Mouse (Mus musculus) R1 (cell line): ENCODE measurements around the gene Nup62.
A peak's percentile ranks its signal among the peaks of the same experiment; 100 is the strongest.

Source experiments
- DNase-seq: peaks from one replicate; pipeline ENCODE4 v3.0.0-alpha.2; 2018; ENCODE audit warnings: low read depth, low spot score

The Nup62 gene

DNA sequence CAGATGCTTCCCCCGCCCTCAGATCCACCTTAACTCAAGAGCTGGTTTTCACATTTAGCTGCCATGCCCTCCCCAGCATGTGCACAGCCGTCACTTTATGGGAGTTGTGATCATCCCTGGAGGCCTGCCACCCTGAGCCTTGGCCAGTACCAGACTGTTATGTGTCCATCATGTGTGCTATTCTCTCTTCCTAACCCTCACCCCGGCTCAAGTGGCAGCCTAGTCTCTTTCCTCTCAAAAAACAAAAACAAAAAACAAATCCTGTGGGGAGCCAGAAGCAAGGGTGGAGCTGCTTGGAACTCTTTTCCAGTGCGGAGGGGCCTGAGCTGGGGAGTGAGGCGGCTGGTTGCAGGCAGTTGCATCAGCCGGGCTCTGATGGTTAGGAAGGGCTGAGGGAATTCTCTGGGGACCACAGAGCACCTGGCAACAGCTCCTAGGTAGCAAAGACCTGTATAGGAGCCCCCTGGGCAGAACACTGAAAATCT lies 2.9 kb downstream of the Nup62 start:
- DNase-seq, result peak; percentile 55

DNA sequence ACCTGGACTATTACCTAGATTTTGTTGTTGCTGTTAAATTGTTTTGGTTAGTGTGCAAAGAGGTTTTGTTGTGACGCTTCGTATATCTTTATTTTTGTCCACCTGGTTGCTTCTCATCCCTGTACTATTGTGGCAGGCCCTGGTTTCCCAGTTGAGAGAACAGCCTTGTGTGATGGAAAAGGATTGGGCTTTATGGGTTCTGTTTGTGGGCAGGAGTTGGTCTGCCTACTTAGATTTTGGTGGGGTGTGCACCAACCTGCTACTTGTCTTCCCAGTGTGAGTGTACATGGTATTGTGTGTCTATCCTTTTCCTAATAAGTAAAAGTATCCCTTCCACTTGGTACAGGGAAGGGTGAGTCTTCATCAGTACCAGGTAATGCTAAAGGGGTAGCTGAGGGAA lies 3.5 kb downstream of the Nup62 start:
- no peak for DNase-seq

DNA sequence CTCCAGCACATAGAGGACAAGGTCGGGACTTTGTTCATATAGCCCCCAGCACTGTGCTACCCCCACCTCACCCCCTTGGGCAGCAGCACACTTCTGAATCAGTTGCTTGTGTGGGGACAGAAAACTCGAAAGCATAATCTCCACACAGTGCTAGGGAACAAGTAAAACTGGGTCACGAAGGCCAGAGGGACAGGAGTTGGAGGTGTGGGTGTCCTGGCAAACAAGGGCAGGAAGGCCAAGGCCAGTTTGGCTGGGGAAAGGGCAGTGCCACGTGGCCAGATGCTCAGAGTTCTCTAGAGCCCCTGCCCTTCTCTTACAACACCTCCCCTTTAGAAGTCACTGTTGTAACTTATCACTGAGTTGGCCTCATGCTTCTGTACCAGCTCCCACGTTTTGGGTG lies 4.0 kb downstream of the Nup62 start:
- DNase-seq, result no peak

DNA sequence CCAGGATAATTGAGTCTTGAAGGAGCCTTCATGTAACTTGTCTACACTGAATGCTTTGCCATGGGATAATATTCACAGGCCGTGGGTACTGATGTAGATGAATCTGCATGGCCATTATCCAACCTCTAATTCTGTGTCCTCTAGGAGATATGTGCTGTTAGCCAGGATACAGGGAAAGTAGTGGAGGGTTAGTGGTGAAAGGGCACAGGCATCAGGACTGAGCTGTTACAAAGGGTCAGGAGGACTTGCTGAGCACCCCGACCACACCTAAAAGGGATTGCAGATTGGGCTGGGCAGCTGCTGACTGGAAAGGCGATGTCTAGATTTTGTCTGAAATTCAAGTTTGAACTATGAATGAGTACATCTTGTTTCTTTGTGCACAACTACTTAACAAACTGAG lies 4.6 kb downstream of the Nup62 start:
- DNase-seq, result no peak

DNA sequence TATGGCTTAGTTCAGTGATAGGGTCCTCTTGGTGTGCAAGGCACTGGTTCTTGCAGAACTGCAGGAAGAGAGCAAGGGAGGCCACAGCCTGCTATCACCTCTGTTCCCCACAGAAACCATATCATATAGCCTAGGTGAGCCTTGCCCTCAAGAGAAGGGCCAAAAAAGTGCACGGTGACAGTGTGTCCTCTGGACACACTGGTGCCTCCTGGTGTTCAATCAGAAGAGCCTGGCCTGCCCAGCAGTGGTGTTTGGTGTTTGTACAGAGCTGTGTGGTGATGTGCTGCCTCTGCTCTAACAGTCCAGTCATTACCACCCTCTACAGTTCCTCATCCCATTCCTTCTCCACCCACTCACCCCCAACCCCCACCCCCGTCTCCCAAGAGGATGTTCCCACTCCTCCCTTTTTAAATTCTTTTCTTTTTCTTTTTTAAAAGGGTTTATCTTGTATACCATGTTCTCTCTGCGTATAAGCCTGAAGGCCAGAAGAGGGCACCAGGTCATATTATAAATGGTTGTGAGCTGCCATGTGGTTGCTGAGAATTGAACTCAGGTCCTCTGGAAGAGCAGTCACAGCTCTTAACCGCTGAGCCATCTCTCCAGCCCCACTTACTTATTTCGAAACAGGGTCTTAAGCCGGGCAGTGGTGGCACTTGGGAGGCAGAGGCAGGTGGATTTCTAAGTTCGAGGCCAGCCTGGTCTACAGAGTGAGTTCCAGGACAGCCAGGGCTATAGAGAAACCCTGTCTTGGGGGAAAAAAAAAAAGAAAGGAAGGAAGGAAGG lies 6.0 kb downstream of the Nup62 start:
- DNase-seq, result no peak

DNA sequence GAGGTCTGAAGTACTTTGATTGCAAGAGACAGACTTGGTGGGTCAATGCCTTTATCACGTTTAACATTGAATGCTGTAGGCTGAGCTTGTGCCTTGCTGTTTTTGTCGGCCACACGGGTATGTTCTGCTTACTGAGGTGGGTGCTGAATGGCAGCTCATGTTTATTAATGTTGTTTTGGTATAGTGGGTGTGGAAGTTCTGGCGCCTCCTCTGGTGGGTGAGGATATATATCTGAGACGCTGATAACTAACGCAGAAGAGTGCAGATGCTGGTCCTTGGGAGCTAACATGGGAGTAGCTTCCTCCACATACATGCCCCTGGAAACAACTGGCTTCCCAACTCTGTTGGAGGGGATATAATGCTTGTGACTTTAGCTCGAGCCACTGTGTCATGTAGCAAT lies 7.5 kb downstream of the Nup62 start:
- no peak for DNase-seq

DNA sequence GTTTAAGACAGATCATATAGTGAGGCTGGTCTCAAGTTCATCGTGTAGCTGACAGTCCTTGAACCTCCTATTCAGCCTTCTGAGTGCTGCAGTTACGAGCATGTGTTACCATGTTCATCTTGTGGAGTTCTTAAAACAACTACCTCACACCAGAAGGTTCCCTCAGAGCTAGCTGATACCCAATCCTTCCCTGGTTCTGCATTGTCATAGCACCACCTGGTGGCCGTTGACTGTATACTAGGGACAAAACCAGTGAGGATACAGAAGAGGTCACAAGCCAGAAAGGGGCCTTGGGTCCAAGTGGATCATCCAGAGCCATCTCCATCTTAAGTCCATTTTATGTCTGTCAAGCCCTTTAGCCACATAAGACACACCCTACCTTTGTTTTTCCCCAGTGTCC lies 9.0 kb downstream of the Nup62 start:
- peak; percentile 81 for DNase-seq

DNA sequence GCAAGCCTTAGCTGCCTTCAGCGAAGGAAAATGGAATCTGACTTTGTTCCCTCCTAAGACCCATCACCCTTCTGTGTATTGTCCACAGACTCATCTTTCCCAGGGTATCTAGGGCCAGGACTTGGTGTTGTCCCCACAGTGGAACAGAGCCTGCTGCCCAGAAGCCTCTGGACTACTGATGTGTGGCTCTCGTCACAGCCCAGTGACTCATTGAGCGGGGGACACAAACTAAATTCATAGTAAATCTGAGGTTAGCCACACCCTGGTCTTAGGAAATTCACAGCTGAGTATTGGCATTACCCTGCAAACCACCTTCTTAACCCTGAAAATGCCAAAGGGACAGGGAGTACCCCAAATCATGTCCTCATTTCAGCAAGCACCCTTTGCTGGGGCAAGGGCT lies 10.9 kb downstream of the Nup62 start:
- no peak for DNase-seq

DNA sequence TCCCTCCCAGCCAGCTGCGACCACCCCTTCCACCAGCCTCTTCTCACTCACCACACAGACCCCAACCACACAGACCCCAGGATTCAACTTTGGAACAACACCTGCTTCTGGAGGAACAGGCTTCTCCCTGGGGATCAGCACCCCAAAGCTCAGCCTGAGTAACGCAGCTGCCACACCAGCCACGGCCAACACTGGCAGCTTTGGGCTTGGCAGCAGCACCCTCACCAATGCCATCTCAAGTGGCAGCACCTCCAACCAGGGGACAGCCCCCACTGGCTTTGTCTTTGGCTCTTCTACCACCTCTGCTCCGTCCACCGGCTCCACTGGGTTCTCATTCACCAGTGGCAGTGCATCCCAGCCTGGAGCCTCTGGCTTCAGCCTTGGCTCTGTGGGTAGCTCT lies 12.8 kb downstream of the Nup62 start:
- no peak for DNase-seq

DNA sequence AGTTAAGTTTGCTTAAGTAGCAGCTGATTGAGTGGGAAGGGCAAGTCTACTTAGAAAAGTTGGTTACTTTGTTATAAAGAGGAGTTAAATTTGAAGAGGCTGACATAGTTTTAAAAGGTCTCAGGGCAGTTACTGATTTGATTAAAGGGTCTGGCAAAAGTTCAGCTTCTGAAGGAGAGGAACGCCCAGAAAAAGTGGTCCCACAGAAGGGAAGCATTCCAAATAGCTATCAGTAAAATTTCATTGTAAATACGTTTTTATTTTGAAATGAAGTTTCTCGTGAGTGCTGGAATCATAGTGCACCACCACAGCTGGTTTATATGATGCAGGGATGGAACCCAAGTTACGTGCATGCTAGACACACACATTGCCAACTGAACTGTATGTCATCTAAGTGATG lies 16.9 kb downstream of the Nup62 start:
- DNase-seq, result no peak

DNA sequence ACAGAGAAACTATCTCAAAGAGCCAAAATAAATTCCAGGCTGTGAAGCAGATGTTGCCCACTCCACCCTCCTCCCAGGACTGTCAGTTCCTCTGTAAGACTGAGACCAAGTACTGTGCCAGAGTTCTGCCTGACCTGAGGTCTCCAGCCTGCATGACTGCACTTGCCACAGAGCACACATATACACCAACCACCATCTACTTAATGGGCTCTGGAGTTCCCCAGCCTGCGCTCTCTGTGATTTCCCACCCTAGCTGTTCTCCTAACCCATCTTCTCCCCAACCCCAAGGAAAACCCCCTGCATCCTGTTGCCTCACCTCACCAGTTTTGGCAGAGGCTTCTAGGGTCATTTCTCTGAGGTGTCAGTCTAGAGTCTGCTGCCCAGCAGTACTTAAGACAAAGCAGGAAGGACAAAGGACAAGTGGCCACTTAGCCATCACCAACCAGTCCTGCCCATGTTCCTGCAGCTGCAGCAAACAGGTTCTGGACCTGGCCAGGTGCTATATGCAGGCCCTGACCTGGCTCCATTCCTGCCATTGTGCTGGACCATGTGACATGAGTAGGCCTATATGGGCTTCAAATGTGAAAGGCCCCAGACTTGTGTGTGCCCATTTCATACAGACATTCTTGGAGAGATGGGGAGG lies 19.6 kb downstream of the Nup62 start:
- DNase-seq, result no peak

DNA sequence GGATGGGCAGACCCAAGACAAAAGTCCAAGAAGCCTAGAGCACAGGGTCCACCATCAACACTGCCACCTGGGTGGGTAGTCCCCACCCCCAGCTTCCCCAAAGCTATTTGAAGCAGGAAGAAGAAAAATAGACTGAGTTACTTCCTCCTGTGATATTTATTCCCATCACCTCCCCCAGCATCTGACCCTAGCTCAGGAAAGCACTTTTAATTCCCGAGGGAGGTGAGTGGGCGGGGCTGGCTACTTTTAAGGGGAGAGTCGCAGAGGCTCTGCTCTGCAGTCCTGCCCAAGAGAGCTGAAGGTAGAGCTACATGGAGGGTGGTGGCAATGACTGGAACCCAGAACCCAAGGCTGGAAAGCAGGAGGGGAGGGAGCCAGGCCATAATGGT lies 20.1 kb downstream of the Nup62 start:
- DNase-seq, result no peak

DNA sequence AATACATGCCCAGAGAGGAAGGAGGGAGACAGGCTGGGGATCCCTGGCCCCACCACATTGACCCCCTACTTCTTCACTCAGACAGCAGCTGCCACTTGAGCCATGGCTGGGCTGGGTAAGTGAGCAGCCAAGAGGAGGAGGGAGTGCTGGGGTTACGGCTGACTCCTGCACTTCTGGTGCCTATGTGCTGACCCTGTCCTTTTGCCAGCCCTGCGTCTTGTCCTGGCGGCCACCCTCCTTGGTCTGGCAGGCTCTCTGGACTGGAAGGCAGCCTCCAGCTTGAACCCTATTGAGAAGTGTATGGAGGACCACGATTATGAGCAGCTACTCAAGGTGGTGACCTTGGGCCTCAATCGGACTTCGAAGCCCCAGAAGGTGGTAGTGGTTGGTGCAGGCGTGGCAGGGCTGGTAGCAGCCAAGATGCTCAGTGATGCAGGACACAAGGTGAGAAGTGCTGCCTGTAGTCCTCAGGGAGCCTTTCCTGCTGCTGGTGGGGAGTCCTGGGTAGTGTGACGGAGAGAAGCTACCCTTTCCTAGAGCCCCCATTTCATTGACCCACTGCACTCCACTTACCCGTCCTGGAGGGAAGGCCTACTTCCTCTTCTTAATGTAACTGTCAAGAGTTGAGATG lies 20.6 kb downstream of the Nup62 start:
- no peak for DNase-seq

DNA sequence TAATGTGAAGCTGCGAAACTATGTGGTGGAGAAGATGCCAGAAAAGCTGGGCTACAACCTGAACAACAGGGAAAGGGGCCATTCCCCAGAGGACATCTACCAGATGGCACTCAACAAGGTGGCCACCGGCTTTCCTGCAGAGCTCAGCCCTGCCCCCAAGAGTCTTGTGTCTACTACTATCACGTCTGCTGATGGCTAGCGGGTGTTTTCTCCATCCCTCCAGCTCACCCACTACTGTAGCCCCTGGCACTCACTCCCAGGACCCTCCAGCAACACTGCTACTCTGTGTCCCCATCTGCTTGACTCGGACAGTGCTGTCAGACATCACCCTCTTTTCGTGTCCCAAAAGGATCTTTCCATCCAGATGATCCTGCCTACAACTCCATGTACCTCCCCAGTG lies 22.2 kb downstream of the Nup62 start:
- DNase-seq, result no peak

DNA sequence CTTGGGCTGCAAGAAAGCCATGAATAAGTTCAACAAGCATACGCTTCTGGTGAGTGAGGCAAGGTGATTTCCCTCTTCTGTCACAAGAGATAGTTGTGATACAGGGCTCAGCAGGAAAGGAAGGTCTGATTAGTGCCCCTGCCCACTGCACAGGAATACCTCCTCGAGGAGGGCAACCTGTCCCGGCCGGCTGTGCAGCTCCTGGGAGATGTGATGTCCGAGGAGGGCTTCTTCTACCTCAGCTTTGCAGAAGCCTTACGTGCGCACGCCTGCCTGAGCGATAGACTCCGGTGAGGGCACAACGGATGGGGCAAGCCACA lies 23.2 kb downstream of the Nup62 start:
- DNase-seq, result no peak

DNA sequence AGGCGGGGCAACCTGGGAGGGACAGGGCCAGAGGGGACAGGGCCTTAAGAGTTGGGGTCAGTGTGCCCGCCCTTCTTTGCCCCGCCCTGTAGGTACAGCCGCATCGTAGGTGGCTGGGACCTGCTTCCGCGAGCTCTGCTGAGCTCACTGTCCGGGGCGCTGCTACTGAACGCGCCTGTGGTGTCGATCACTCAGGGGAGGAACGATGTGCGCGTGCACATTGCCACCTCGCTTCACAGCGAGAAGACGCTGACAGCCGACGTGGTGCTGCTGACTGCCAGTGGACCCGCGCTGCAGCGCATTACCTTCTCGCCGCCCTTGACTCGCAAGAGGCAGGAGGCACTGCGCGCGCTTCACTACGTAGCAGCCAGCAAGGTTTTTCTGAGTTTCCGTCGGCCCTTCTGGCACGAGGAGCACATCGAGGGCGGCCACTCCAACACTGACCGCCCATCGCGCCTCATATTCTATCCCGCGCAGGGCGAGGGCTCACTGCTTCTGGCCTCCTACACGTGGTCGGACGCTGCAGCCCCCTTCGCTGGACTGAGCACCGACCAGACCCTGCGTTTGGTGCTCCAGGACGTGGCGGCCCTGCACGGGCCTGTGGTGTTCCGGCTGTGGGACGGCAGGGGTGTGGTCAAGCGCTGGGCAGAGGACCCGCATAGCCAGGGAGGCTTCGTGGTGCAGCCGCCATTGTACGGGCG lies 23.8 kb downstream of the Nup62 start:
- peak; percentile 50 for DNase-seq

DNA sequence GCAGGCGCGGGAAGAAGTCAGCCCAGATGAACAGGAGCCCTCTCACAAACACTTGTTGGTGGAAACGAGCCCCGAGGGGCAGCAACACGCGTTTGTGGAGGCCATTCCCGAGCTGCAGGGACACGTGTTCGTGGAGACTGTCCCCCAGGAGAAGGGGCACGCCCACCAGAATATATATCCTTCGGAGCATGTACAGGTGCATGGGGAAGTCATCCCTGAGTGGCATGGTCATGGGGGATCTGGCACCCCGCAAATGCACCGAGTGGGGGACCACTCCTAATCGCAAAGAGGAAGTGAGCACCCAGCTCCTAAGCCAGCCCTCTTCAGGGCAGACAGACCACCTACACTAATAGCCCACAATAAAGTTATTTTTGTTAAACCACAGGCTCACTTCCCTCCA lies 24.5 kb downstream of the Nup62 start:
- no peak for DNase-seq

DNA sequence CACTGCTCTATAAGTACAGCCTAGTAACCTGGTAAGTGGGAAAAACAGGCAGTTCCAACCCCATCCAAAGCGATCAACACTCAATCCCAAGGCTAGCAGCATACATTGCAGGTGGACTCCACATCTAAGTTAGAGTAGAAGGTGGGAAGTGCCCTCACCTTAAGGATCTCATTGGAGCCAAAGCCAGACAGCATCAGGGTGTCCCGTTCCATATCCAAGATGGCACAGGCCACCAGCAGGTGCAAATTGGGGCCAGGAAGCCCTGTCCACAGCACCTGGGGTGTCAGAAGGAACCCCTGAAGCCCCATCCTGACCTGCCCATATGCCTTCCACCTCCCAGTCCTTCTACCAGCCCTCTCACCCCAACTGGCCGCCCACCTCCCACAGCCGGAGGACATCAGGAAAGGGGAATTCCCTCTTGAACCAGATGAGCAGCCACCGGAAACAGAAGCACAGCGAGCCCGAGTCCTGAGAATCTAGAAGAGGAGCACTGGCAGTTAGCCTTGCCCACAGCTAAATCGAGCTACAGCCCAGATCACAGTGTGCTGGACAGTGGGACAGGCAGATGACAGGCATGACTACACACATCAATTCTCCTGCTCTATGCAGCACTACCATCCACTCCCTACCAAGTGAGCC lies 26.1 kb downstream of the Nup62 start:
- DNase-seq, result no peak

DNA sequence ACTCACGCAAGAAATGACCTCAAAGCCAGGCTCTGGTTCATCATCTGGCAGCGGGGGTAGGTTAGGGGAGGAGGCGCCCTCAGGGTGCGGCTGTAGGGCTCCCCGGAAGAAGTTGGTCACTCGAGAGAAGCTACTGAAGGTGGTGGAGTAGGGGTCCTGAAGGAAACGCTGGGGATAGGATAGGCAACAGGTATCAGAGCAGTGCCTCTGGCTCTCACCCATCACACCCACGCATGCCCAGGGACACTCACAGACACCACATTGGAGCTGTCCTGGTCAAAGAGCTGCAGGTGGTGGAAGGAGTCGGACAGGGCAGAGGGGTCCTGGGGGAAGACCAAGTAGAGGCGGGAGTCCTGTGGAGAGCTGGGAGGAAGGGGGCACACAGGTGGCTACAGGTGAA lies 29.1 kb downstream of the Nup62 start:
- DNase-seq, result no peak

DNA sequence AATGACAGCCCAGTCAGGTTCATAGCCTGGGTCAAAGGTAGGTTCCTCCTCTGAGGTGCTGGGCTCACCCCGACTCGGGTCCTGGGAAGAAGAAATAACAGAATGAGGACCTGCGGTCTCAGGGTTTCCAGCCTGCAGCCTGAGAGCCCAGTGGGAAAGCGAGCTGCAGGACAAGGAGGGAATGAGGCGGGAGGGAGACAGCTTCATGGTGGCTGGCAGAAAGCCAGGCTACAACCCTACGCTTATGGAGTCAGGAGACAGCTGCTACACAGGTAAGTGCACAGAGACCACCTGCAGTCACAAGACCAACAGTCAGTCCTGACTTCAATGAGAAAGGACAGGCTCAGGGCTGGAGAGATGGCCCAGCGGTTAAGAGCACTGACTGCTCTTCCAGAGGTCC lies 30.9 kb downstream of the Nup62 start:
- no peak for DNase-seq

DNA sequence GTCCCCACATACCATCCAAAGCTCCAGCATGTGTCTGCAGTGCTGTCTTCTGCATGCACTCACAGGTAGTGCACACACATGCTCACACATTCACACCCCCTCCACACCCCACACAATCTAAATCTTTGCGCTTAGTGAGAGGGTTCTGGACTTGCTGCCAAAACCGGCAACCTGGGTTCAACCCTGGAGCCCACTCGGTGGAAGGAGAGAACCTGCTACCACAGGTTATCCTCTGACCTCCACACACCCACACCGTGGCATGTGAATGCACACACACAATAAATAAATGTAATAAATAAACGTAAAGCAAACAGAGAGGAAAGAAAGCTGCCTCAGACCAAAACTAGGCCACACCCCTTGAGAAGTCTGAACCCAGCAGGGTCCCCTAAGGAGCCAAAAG lies 31.9 kb downstream of the Nup62 start:
- no peak for DNase-seq
